Comparison of ENCODE assay signal across 26 mouse cellular contexts in the genomic region with DNA sequence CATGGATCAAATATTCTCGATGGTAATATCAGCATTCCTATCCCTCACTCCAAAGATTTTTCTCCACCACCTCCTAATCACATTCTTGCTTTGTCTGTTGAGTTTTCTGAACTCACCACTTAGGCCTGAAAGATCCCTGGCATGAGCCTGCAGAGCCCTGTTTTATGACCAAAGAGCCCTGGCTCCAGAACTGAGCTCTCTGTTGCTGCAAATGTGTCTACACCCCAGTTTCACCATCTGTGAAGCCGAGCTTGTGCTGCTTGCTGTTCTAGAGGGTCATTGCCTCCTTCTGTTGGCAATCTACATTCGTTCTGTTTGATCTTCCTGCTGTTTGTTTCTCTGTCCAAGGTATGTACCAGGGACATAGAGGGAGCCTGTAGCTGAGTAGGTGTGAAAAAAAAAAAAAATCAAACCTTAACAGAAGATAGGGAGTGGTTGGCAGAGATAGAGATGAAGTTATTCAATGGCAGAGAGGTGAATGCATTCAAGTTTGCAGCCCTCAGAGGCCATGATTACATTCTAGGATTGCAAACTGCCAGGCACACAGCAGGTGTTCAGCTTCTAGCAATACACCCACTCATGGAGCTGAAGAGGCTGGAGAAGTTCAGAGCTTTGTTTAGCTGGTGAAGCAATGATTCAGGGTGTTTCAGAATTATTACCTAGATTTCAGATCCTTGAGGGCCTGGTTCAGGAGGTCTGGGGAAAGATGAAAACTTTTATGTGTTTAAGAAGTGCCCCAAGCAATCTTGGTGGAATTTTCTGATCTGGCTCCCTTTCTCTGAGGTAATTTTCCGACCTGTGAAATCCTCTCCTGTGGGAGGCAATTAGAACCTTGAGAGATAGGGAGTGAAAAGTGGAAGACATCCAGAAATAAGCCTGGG.
DNase-seq lines count a peak whose midpoint lies in the region; ATAC-seq lines count a peak whose summit lies in the region.
"Had no signal": no experiment of that assay in that cellular context is flagged by ENCODE, and none has a peak within 500 bp of the region (broad histone marks: within the 10 kb centered on the region; RNA-seq: fewer than 3 reads in every experiment).

No protein-coding gene starts in this region.

- intact Hi-C loops in left cerebral cortex, postnatal 14 days (cut with DNase I): no loop called here

- peak; percentile 4 to 6 for DNase-seq in cerebellum, postnatal 36 days
- no peak for DNase-seq in cerebellum, adult 9-10 months
- DNase-seq in left cerebral cortex, adult 9 months (ENCODE audit: low spot score in 2 of 2): peak; percentile 36 to 37
- no peak for DNase-seq in left cerebral cortex, postnatal 14 days (ENCODE audit: low spot score in 2 of 2)
- DNase-seq in fat pad, adult 2 months (ENCODE audit: extremely low read depth, low read depth, low spot score): peak; percentile 96
- DNase-seq in adrenal gland, adult 2 months: no peak
- DNase-seq: adrenal gland, postnatal 10 days; B cell, adult 2 months; cerebellum, adult 11 months; gastrocnemius, adult 2 months; gastrocnemius, postnatal 36 days; kidney, adult 2 months; kidney, postnatal 36 days; liver, embryonic 13.5 days; lung, adult 18-20 months; lung, postnatal 10 days; retina, postnatal 1 day; spleen, adult 18-20 months; thymus, adult 18-20 months; thymus, postnatal 4 days had no signal

- 0 out of 2 replicates have a peak, but pooled peaks have one; percentile 29 for ATAC-seq in megakaryocyte progenitor cell, adult 5-6 weeks (replicated peaks; ENCODE audit: poor library complexity)
- ATAC-seq: activated CD4-positive, CD25-positive, alpha-beta regulatory T cell, adult 4 months; forebrain, embryonic 14.5 days; hindbrain, postnatal 0 days; intestine, embryonic 15.5 days; midbrain, embryonic 15.5 days had no signal

Comparison
In these comparisons a context has a peak if more than half of its experiments do, and no peak if none do; other contexts are left out.
1. DNase-seq: peak in cerebellum, postnatal 36 days (2 of 2), left cerebral cortex, adult 9 months (2 of 2) and fat pad, adult 2 months (single experiment); none in cerebellum, adult 9-10 months (single experiment), left cerebral cortex, postnatal 14 days (0 of 2) and adrenal gland, adult 2 months (single experiment).